Mouse (Mus musculus) CH12.LX (cell line): ENCODE data around the gene Ctso.

ENCODE experiments used
- MAX ChIP-seq: IDR thresholded peaks from 2 replicates; pipeline ENCODE4 v1.6.1; 2011; ENCODE audit warnings: low read length, improper control_type of control experiment
- NRF1 ChIP-seq: IDR thresholded peaks from 2 replicates; pipeline ENCODE4 v1.6.1; 2014; ENCODE audit warnings: low read depth, mild to moderate bottlenecking, inconsistent platforms, low read length, improper control_type of control experiment, moderate library complexity

DNA sequence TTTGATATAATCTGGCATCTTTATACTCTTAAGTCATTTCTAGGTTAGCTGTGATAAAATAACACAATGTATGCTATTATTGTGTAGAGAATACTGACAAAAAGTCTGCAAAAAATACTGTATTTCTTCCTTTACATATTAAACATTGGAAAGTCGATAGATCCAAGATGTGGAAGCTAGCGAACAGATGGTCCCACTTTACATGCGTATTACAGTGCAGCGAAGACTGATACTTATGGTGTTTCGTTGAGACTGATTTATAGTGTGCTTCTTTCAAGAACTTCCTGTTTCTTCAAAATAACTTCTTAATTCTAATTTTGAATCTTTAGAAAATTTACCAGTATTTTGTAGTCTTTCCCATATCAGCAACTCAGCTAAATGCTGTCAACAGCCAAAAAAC is 25.1 kb downstream of the Ctso start:
- TF ChIP-seq MAX = no peak
- TF ChIP-seq NRF1 = no peak
